23 mouse cellular contexts compared by ENCODE assay signal in genomic region chr9:18721011-18721410, GRCm38 (mm10). TPM values are rescaled to one million over a fixed set of nuclear protein-coding genes. Genes with fewer than 3 reads are reported as not detected.
DNase-seq lines count a peak whose midpoint lies in the region; ATAC-seq and TF ChIP-seq lines count a peak whose summit lies in the region.
"Had no signal": no experiment of that assay in that cellular context is flagged by ENCODE, and none has a peak within 500 bp of the region (broad histone marks: within the 10 kb centered on the region; RNA-seq: fewer than 3 reads in every experiment).

No protein-coding gene starts in this region.

- no peaks in the 10 kb centered on the region for H3K36me3 ChIP-seq in kidney, embryonic 15.5 days
- H3K36me3 ChIP-seq in ES-Bruce4 (ENCODE audit: control insufficient read depth, insufficient read depth, low read length, poor library complexity, severe bottlenecking): no peaks in the 10 kb centered on the region
- no peaks in the 10 kb centered on the region for H3K36me3 ChIP-seq in limb, embryonic 11.5 days (ENCODE audit: control insufficient read depth, insufficient read depth, low read length)
- H3K36me3 ChIP-seq in hindbrain, postnatal 0 days (ENCODE audit: insufficient read depth, low read length): no peaks in the 10 kb centered on the region
- H3K36me3 ChIP-seq in intestine, embryonic 15.5 days: no peaks in the 10 kb centered on the region
- H3K36me3 ChIP-seq: liver, embryonic 13.5 days had no signal

- no peak overlapping the region for H3K4me2 ChIP-seq in kidney, embryonic 15.5 days
- H3K4me2 ChIP-seq in limb, embryonic 11.5 days (ENCODE audit: low read depth, severe bottlenecking): no peak overlapping the region
- no peak overlapping the region for H3K4me2 ChIP-seq in hindbrain, postnatal 0 days (ENCODE audit: low read depth, low read length)
- H3K4me2 ChIP-seq in intestine, embryonic 15.5 days (replicated peaks): no peak overlapping the region
- H3K4me2 ChIP-seq: hindbrain, embryonic 14.5 days; liver, embryonic 13.5 days had no signal

- H3K9me3 ChIP-seq in kidney, embryonic 15.5 days (replicated peaks): no peaks in the 10 kb centered on the region
- H3K9me3 ChIP-seq in ES-Bruce4 (replicated peaks; ENCODE audit: control insufficient read depth, insufficient read depth, low read length, poor library complexity, severe bottlenecking): no peaks in the 10 kb centered on the region
- H3K9me3 ChIP-seq in limb, embryonic 11.5 days (ENCODE audit: control insufficient read depth, low read length): no peaks in the 10 kb centered on the region
- no peaks in the 10 kb centered on the region for H3K9me3 ChIP-seq in hindbrain, postnatal 0 days (ENCODE audit: low read length)
- no peaks in the 10 kb centered on the region for H3K9me3 ChIP-seq in intestine, embryonic 15.5 days
- H3K9me3 ChIP-seq: liver, embryonic 13.5 days; megakaryocyte, embryonic 14.5 days had no signal

- no peak for DNase-seq in kidney, adult 11 months
- DNase-seq in embryo, embryonic 11 days: peak; percentile 43
- DNase-seq in limb, embryonic 11.5 days (ENCODE audit: low spot score): peak; percentile 57
- DNase-seq in frontal cortex, postnatal 36 days (ENCODE audit: low spot score in 2 of 2): no peak
- no peak for DNase-seq in hindbrain, postnatal 0 days (ENCODE audit: low spot score)
- DNase-seq: adrenal gland, postnatal 10 days; cerebellum, adult 8-10 months; gastrocnemius, adult 2 months; heart, postnatal 10 days; kidney, postnatal 25 days; liver, embryonic 13.5 days; thymus, postnatal 14 days had no signal

- no peak for TF ChIP-seq POLR2A in ES-Bruce4 (IDR thresholded peaks at IDR 0.05; ENCODE audit: insufficient read depth, low read length)

- ATAC-seq in kidney, embryonic 15.5 days (replicated peaks; ENCODE audit: low FRiP score): no peak
- peak; percentile 83 for ATAC-seq in limb, embryonic 11.5 days (ENCODE audit: insufficient number of reproducible peaks, low FRiP score, low TSS enrichment, low read depth)
- no peak for ATAC-seq in hindbrain, postnatal 0 days
- no peak for ATAC-seq in intestine, embryonic 15.5 days

- no peak overlapping the region for H3K4me3 ChIP-seq in kidney, embryonic 15.5 days (replicated peaks)
- no peak overlapping the region for H3K4me3 ChIP-seq in ES-Bruce4 (ENCODE audit: low read depth, low read length)
- H3K4me3 ChIP-seq in limb, embryonic 11.5 days (ENCODE audit: low read depth, low read length): no peak overlapping the region
- H3K4me3 ChIP-seq in hindbrain, postnatal 0 days (ENCODE audit: low read length): no peak overlapping the region
- H3K4me3 ChIP-seq in intestine, embryonic 15.5 days (replicated peaks): no peak overlapping the region
- H3K4me3 ChIP-seq: gastrocnemius, adult 2 months; liver, embryonic 13.5 days; megakaryocyte, embryonic 14.5 days had no signal

- 0 out of 2 replicates have a peak, but pooled peaks cover 9% of the 10 kb centered on the region for H3K4me1 ChIP-seq in kidney, embryonic 15.5 days
- H3K4me1 ChIP-seq in ES-Bruce4 (ENCODE audit: control insufficient read depth, insufficient read depth, low read length): peaks cover 4% of the 10 kb centered on the region
- peaks cover 12% of the 10 kb centered on the region for H3K4me1 ChIP-seq in limb, embryonic 11.5 days (ENCODE audit: control insufficient read depth, insufficient read depth, low read length)
- H3K4me1 ChIP-seq in hindbrain, postnatal 0 days (ENCODE audit: insufficient read depth, low read length): no peaks in the 10 kb centered on the region
- 0 out of 2 replicates have a peak, but pooled peaks cover 6% of the 10 kb centered on the region for H3K4me1 ChIP-seq in intestine, embryonic 15.5 days (replicated peaks)
- H3K4me1 ChIP-seq: liver, embryonic 13.5 days; megakaryocyte, embryonic 14.5 days had no signal

- no peak overlapping the region for H3K9ac ChIP-seq in kidney, embryonic 15.5 days
- peak overlapping the region; percentile 70 for H3K9ac ChIP-seq in ES-Bruce4 (ENCODE audit: low read depth, poor library complexity, severe bottlenecking)
- H3K9ac ChIP-seq in limb, embryonic 11.5 days (ENCODE audit: low read length): no peak overlapping the region
- H3K9ac ChIP-seq in hindbrain, postnatal 0 days (replicated peaks; ENCODE audit: low read length): no peak overlapping the region
- no peak overlapping the region for H3K9ac ChIP-seq in intestine, embryonic 15.5 days
- H3K9ac ChIP-seq: hindbrain, embryonic 14.5 days; liver, embryonic 13.5 days had no signal

- no peak for TF ChIP-seq CTCF in ES-Bruce4 (IDR thresholded peaks at IDR 0.05; ENCODE audit: low read depth, low read length)
- no peak for TF ChIP-seq CTCF in hindbrain, postnatal 0 days (IDR thresholded peaks at IDR 0.05; ENCODE audit: low read depth)

- WGBS in kidney, embryonic 15.5 days: 19% methylated on average over 2 of the region's 2 CpGs
- WGBS in limb, embryonic 11.5 days: 4% methylated on average over 2 of the region's 2 CpGs
- WGBS in hindbrain, postnatal 0 days: 51% methylated on average over 2 of the region's 2 CpGs
- 27% methylated on average over 2 of the region's 2 CpGs for WGBS in intestine, embryonic 15.5 days

- H3K27ac ChIP-seq in kidney, embryonic 15.5 days: peak overlapping the region; percentile 58; the same call in 1 of the 2 replicates
- peak overlapping the region; percentile 91 for H3K27ac ChIP-seq in ES-Bruce4 (ENCODE audit: insufficient read depth, low read length)
- peak overlapping the region; percentile 74 for H3K27ac ChIP-seq in limb, embryonic 11.5 days (replicated peaks; ENCODE audit: low read depth, low read length)
- H3K27ac ChIP-seq in hindbrain, postnatal 0 days: no peak overlapping the region
- H3K27ac ChIP-seq in intestine, embryonic 15.5 days: no peak overlapping the region
- H3K27ac ChIP-seq: gastrocnemius, adult 2 months; hindbrain, embryonic 14.5 days; liver, embryonic 13.5 days had no signal

- peak; percentile 42; the same call in 1 of the 2 replicates for TF ChIP-seq EP300 in ES-Bruce4 (IDR thresholded peaks at IDR 0.05; ENCODE audit: insufficient read depth, low read depth, low read length)

- no peaks in the 10 kb centered on the region for H3K27me3 ChIP-seq in kidney, embryonic 15.5 days
- H3K27me3 ChIP-seq in ES-Bruce4 (ENCODE audit: control insufficient read depth, insufficient read depth, low read length, poor library complexity, severe bottlenecking): no peaks in the 10 kb centered on the region
- no peaks in the 10 kb centered on the region for H3K27me3 ChIP-seq in limb, embryonic 11.5 days (ENCODE audit: control insufficient read depth, insufficient read depth, low read length)
- H3K27me3 ChIP-seq in hindbrain, postnatal 0 days (ENCODE audit: insufficient read depth, low read length): no peaks in the 10 kb centered on the region
- H3K27me3 ChIP-seq in intestine, embryonic 15.5 days (replicated peaks): no peaks in the 10 kb centered on the region
- H3K27me3 ChIP-seq: liver, embryonic 13.5 days; megakaryocyte, embryonic 14.5 days had no signal

RNA-seq across cellular contexts. Expression of gene Olfr24, which starts 42.8 kb away (rescaled TPM):
- not detected in 2 replicates for polyA plus RNA-seq in kidney, embryonic 15.5 days (2015; fragmentation: Nextera tagmentation; extraction: Ambion mirVana)
- polyA plus RNA-seq in ES-Bruce4 (2011; ENCODE audit: insufficient read depth, insufficient read length, low read depth, missing spikeins): not detected in 2 replicates
- polyA plus RNA-seq in limb, embryonic 11.5 days (2014; fragmentation: Nextera tagmentation; extraction: Ambion mirVana): not detected in 2 replicates
- not detected in 2 replicates for total RNA-seq in hindbrain, postnatal 0 days (2014; rRNA removed)
- polyA plus RNA-seq in hindbrain, postnatal 0 days (2015; fragmentation: Nextera tagmentation; extraction: Ambion mirVana): not detected in 2 replicates
- not detected in 2 replicates for polyA plus RNA-seq in intestine, embryonic 15.5 days (2015; fragmentation: Nextera tagmentation; extraction: Ambion mirVana)
- total RNA-seq: adrenal gland, postnatal 10 days; gastrocnemius, adult 2 months; heart, adult 8-10 months; heart, postnatal 10 days; layer of hippocampus, postnatal 10 days; left cerebral cortex, postnatal 14 days had no signal
- polyA plus RNA-seq: C2C12; hindbrain, embryonic 14.5 days; liver, embryonic 13.5 days; lung, embryonic 16.5 days; small intestine, adult 2 months had no signal

RNA-seq across cellular contexts. Expression of gene Muc16, which starts 46.7 kb away (rescaled TPM):
- polyA plus RNA-seq in kidney, embryonic 15.5 days (2015; fragmentation: Nextera tagmentation; extraction: Ambion mirVana): 0.13 and 0.19 TPM in 2 replicates
- polyA plus RNA-seq in ES-Bruce4 (2011; ENCODE audit: insufficient read depth, insufficient read length, low read depth, missing spikeins): 0.03 and 0.15 TPM in 2 replicates
- 0.13 TPM in 1 of 2 replicates, not detected in the other for polyA plus RNA-seq in limb, embryonic 11.5 days (2014; fragmentation: Nextera tagmentation; extraction: Ambion mirVana)
- under 0.01 TPM in 1 of 2 replicates, not detected in the other for total RNA-seq in hindbrain, postnatal 0 days (2014; rRNA removed)
- polyA plus RNA-seq in hindbrain, postnatal 0 days (2015; fragmentation: Nextera tagmentation; extraction: Ambion mirVana): not detected in 2 replicates
- polyA plus RNA-seq in intestine, embryonic 15.5 days (2015; fragmentation: Nextera tagmentation; extraction: Ambion mirVana): 3.5 and 3.8 TPM in 2 replicates
- total RNA-seq: gastrocnemius, adult 2 months; layer of hippocampus, postnatal 10 days; left cerebral cortex, postnatal 14 days had no signal
- polyA plus RNA-seq: C2C12; hindbrain, embryonic 14.5 days; small intestine, adult 2 months had no signal

Comparison
In these comparisons a context has a peak if more than half of its experiments do, and no peak if none do; other contexts are left out.
1. H3K27ac ChIP-seq: peak in kidney, embryonic 15.5 days (single experiment), ES-Bruce4 (single experiment) and limb, embryonic 11.5 days (single experiment); none in hindbrain, postnatal 0 days (single experiment) and intestine, embryonic 15.5 days (single experiment).
2. DNase-seq: peak in embryo, embryonic 11 days (single experiment) and limb, embryonic 11.5 days (single experiment); none in kidney, adult 11 months (single experiment), frontal cortex, postnatal 36 days (0 of 2) and hindbrain, postnatal 0 days (single experiment).